Mouse (Mus musculus) CH12.LX (cell line): ENCODE measurements at regions not wholly inside any gene's neighbourhood (a gene's known extent, or its start where the extent isn't known, plus 50 kb on each side); places are given as distances from the start of the nearest gene placed in this dataset.

Source experiments
- BHLHE40 ChIP-seq: IDR thresholded peaks from 2 replicates; pipeline ENCODE4 v1.6.1; 2011; ENCODE audit warnings: mild to moderate bottlenecking, low read depth, low read length, improper control_type of control experiment
- CTCF ChIP-seq, 2 experiments: IDR thresholded peaks in 1 of 2; conservative IDR thresholded peaks in 1 of 2; 2 replicates each; pipeline ENCODE4 v1.5.1; 2011 to 2012; ENCODE audit warnings: low read depth in 2 of 2, low read length in 2 of 2, improper control_type of control experiment in 1 of 2, inconsistent platforms in 1 of 2, mild to moderate bottlenecking in 1 of 2, moderate library complexity in 1 of 2
- EP300 ChIP-seq: IDR thresholded peaks from 2 replicates; pipeline ENCODE4 v1.6.1; 2011; ENCODE audit warnings: low read length, improper control_type of control experiment
- ETS1 ChIP-seq: conservative IDR thresholded peaks from 2 replicates; pipeline ENCODE4 v1.6.1; 2012; ENCODE audit warnings: low read depth, mild to moderate bottlenecking, inconsistent platforms, low read length, improper control_type of control experiment, moderate library complexity
- GABPA ChIP-seq: IDR thresholded peaks from 2 replicates; pipeline ENCODE4 v1.6.1; 2012; ENCODE audit warnings: low read depth, low read length, improper control_type of control experiment, inconsistent platforms; ENCODE audit not compliant: insufficient replicate concordance
- MAFK ChIP-seq: IDR thresholded peaks from 2 replicates; pipeline ENCODE4 v1.6.1; 2011; ENCODE audit warnings: low read length, improper control_type of control experiment; ENCODE audit not compliant: insufficient replicate concordance
- MAZ ChIP-seq: IDR thresholded peaks from 2 replicates; pipeline ENCODE4 v1.6.1; 2012; ENCODE audit warnings: low read depth, mild to moderate bottlenecking, inconsistent platforms, low read length, improper control_type of control experiment, moderate library complexity
- NELFE ChIP-seq: IDR thresholded peaks from 2 replicates; pipeline ENCODE4 v1.6.1; 2011; ENCODE audit warnings: low read depth, low read length, improper control_type of control experiment
- NRF1 ChIP-seq: IDR thresholded peaks from 2 replicates; pipeline ENCODE4 v1.6.1; 2014; ENCODE audit warnings: low read depth, mild to moderate bottlenecking, inconsistent platforms, low read length, improper control_type of control experiment, moderate library complexity
- POLR2A ChIP-seq: IDR thresholded peaks from 2 replicates; pipeline ENCODE4 v1.6.1; 2011; ENCODE audit warnings: low read depth, mild to moderate bottlenecking, improper control_type of control experiment, low read length
- RAD21 ChIP-seq: IDR thresholded peaks from 2 replicates; pipeline ENCODE4 v1.6.1; 2011; ENCODE audit warnings: low read depth, mild to moderate bottlenecking, low read length, improper control_type of control experiment, moderate library complexity
- SMC3 ChIP-seq: IDR thresholded peaks from 2 replicates; pipeline ENCODE4 v1.6.1; 2011; ENCODE audit warnings: low read depth, low read length, improper control_type of control experiment
- ZNF384 ChIP-seq: IDR thresholded peaks from 2 replicates; pipeline ENCODE4 v1.6.1; 2012; ENCODE audit warnings: low read depth, low read length, improper control_type of control experiment, inconsistent platforms

DNA sequence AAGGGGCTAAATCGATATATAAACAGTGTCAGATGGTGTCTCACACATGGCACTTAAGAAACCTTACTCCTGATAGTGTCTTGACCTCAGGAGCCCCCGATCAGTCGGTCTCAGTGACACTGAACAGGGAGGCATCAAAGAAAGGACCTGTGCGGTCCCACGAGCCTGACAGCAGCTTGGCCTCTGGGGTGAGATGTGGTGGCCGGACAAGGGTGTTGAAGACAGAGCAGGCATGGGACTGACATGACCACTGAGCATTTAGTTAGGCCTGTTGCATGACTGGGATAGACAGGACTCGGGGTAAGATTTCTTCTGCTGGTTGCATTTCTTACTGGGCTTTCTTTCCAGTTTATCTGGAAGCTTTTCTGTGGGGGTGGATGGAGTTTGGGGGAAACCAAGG lies 99.3 kb upstream of the Jag1 start:
- TF ChIP-seq POLR2A: no peak
- TF ChIP-seq SMC3: no peak
- TF ChIP-seq MAZ: no peak
- no peak for TF ChIP-seq ZNF384
- TF ChIP-seq BHLHE40: no peak
- TF ChIP-seq NRF1: no peak
- no peak for TF ChIP-seq CTCF (conservative IDR thresholded peaks at IDR 0.05 in 1 of 2, IDR thresholded peaks at IDR 0.05 in 1 of 2; ENCODE audit: low read depth in 2 of 2, low read length in 2 of 2)
- TF ChIP-seq EP300: no peak
- no peak for TF ChIP-seq RAD21
- TF ChIP-seq NELFE: no peak
- no peak for TF ChIP-seq GABPA
- no peak for TF ChIP-seq ETS1
- TF ChIP-seq MAFK: no peak
